Mouse (Mus musculus) brain, embryonic 14.5 days (tissue): ENCODE results near the gene Gm4491.

Experiments used
- CTCF ChIP-seq: fragments of 200-500 bp; IDR thresholded peaks from 2 replicates; pipeline ENCODE4 v1.5.1; 2012; ENCODE audit warnings: inconsistent platforms, mild to moderate bottlenecking, moderate library complexity, borderline replicate concordance; ENCODE audit not compliant: insufficient read depth, insufficient read length; ENCODE audit errors: extremely low read depth
- POLR2A ChIP-seq: fragments of 200-500 bp; IDR thresholded peaks from 2 replicates; pipeline ENCODE4 v1.6.1; 2012; ENCODE audit warnings: mild to moderate bottlenecking, inconsistent platforms, borderline replicate concordance; ENCODE audit not compliant: poor library complexity, insufficient read depth, insufficient read length, severe bottlenecking; ENCODE audit errors: extremely low read depth

GRCm38 (mm10) chr14:57154916-57155315, 39.2 kb upstream of the Gm4491 start:
- TF ChIP-seq CTCF (no peak), POLR2A (no peak)
